Comparison of ENCODE assay signal across 9 mouse cellular contexts in the genomic region with DNA sequence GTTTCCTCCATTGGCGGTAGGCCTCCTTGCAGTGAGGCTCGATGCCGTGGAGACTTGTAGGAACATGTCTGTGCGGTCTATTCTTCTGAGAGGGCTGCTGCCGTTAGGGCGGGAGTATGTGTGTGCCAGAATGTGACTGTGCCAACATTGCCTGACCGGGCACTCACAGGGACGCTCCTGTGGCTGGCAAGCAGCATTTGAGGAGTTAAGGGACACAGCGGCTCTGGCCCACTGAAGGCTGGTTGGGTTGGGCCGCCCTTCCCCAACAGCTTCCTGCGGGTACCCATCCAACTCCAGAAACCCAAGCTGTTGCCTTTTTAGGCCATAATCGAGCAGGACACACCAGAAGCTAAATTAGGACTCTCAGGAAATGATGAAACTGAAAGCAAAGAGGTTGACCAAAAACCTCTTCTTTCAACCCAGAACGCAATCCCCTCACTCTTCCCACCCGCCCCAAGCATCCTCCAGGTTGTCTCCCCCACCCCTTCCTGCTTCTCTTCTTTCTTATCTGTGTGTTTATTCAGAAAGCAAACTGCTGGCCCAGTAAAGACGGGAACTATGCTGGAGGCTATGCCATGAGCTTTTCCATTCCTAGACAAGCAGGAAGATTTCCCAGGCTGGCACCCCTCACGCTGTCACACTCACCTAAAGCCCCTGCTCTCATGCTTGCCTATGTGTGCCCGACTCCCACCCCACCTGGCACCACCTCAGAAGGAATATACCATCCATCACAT. TPM values are rescaled to one million over a fixed set of nuclear protein-coding genes. Genes with fewer than 3 reads are reported as not detected.
DNase-seq lines count a peak whose midpoint lies in the region; ATAC-seq and TF ChIP-seq lines count a peak whose summit lies in the region.
"Had no signal": no experiment of that assay in that cellular context is flagged by ENCODE, and none has a peak within 500 bp of the region (broad histone marks: within the 10 kb centered on the region; RNA-seq: fewer than 3 reads in every experiment).

No protein-coding gene starts in this region.

- peaks cover 9% of the 10 kb centered on the region for H3K4me1 ChIP-seq in ES-Bruce4 (ENCODE audit: control insufficient read depth, insufficient read depth, low read length)
- peaks cover 77% of the 10 kb centered on the region for H3K4me1 ChIP-seq in embryonic fibroblast, embryonic 13.5 days (ENCODE audit: control insufficient read depth, insufficient read depth, low read length)
- peaks cover 44% of the 10 kb centered on the region for H3K4me1 ChIP-seq in hindbrain, postnatal 0 days (ENCODE audit: insufficient read depth, low read length)
- H3K4me1 ChIP-seq in lung, embryonic 16.5 days (replicated peaks; ENCODE audit: control insufficient read depth, insufficient read depth, low read length) = peaks cover 70% of the 10 kb centered on the region

- peak overlapping the region; percentile 51 for H3K4me3 ChIP-seq in gastrocnemius, adult 2 months
- no peak overlapping the region; the same call in none of the 2 replicates for H3K4me3 ChIP-seq in ES-Bruce4 (ENCODE audit: low read depth, low read length)
- H3K4me3 ChIP-seq in embryonic fibroblast, embryonic 13.5 days (ENCODE audit: insufficient read depth, low read length) = no peak overlapping the region
- H3K4me3 ChIP-seq in hindbrain, postnatal 0 days (ENCODE audit: low read length) = no peak overlapping the region
- no peak overlapping the region for H3K4me3 ChIP-seq in lung, embryonic 16.5 days (ENCODE audit: low read length)
- H3K4me3 ChIP-seq: midbrain, embryonic 12.5 days had no signal

- 41% methylated on average over 17 of the region's 17 CpGs for WGBS in hindbrain, postnatal 0 days
- WGBS in lung, embryonic 16.5 days = 36% methylated on average over 17 of the region's 17 CpGs

- no peaks in the 10 kb centered on the region for H3K9me3 ChIP-seq in ES-Bruce4 (replicated peaks; ENCODE audit: control insufficient read depth, insufficient read depth, low read length, poor library complexity, severe bottlenecking)
- H3K9me3 ChIP-seq in hindbrain, postnatal 0 days (ENCODE audit: low read length) = no peaks in the 10 kb centered on the region
- no peaks in the 10 kb centered on the region for H3K9me3 ChIP-seq in lung, embryonic 16.5 days (ENCODE audit: control insufficient read depth, low read length)
- H3K9me3 ChIP-seq: midbrain, embryonic 12.5 days had no signal

- ATAC-seq in hindbrain, postnatal 0 days = peak; percentile 74
- peak; percentile 49 for ATAC-seq in lung, embryonic 16.5 days (ENCODE audit: low read depth)

- intact Hi-C loops in gastrocnemius, adult 2 months (cut with DNase I) = no loop called here

- DNase-seq in gastrocnemius, adult 2 months = peak; percentile 69
- DNase-seq in gastrocnemius, postnatal 10 days = no peak
- peak; percentile 68 for DNase-seq in hindbrain, postnatal 0 days (ENCODE audit: low spot score)
- DNase-seq in ovary, postnatal 14 days (ENCODE audit: low spot score) = no peak
- no peak for DNase-seq in right cerebral cortex, postnatal 4 days

- peak; percentile 68; the same call in 1 of the 2 replicates for TF ChIP-seq EP300 in ES-Bruce4 (IDR thresholded peaks at IDR 0.05; ENCODE audit: insufficient read depth, low read depth, low read length)

- H3K9ac ChIP-seq in ES-Bruce4 (ENCODE audit: low read depth, poor library complexity, severe bottlenecking) = peak overlapping the region; percentile 48
- H3K9ac ChIP-seq in hindbrain, postnatal 0 days (replicated peaks; ENCODE audit: low read length) = no peak overlapping the region
- peak overlapping the region; percentile 48 for H3K9ac ChIP-seq in lung, embryonic 16.5 days (ENCODE audit: low read length)
- H3K9ac ChIP-seq: midbrain, embryonic 12.5 days had no signal

- no peak for TF ChIP-seq POLR2A in ES-Bruce4 (IDR thresholded peaks at IDR 0.05; ENCODE audit: insufficient read depth, low read length)
- TF ChIP-seq POLR2A in embryonic fibroblast, embryonic 13.5 days (IDR thresholded peaks at IDR 0.05; ENCODE audit: low read depth, low read length) = peak; percentile 24; the same call in 1 of the 2 replicates

- 0 out of 2 replicates have a peak overlapping the region, but pooled peaks have one; percentile 2 for H3K4me2 ChIP-seq in hindbrain, postnatal 0 days (ENCODE audit: low read depth, low read length)
- peak overlapping the region; percentile 10; the same call in 1 of the 2 replicates for H3K4me2 ChIP-seq in lung, embryonic 16.5 days (ENCODE audit: low read depth, low read length)
- H3K4me2 ChIP-seq: midbrain, embryonic 12.5 days had no signal

- TF ChIP-seq CTCF in gastrocnemius, adult 2 months (IDR thresholded peaks at IDR 0.05) = no peak
- no peak for TF ChIP-seq CTCF in ES-Bruce4 (IDR thresholded peaks at IDR 0.05; ENCODE audit: low read depth, low read length)
- no peak for TF ChIP-seq CTCF in embryonic fibroblast, embryonic 13.5 days (IDR thresholded peaks at IDR 0.05; ENCODE audit: borderline replicate concordance, insufficient read depth, low read length)
- TF ChIP-seq CTCF in hindbrain, postnatal 0 days (IDR thresholded peaks at IDR 0.05; ENCODE audit: low read depth) = no peak

- no peaks in the 10 kb centered on the region for H3K27me3 ChIP-seq in ES-Bruce4 (ENCODE audit: control insufficient read depth, insufficient read depth, low read length, poor library complexity, severe bottlenecking)
- no peaks in the 10 kb centered on the region for H3K27me3 ChIP-seq in hindbrain, postnatal 0 days (ENCODE audit: insufficient read depth, low read length)
- no peaks in the 10 kb centered on the region for H3K27me3 ChIP-seq in lung, embryonic 16.5 days (ENCODE audit: control insufficient read depth, insufficient read depth, low read depth, low read length)
- H3K27me3 ChIP-seq: midbrain, embryonic 12.5 days had no signal

- H3K36me3 ChIP-seq in ES-Bruce4 (ENCODE audit: control insufficient read depth, insufficient read depth, low read length, poor library complexity, severe bottlenecking) = peaks cover 18% of the 10 kb centered on the region
- peaks cover 5% of the 10 kb centered on the region; the same call in 1 of the 2 replicates for H3K36me3 ChIP-seq in hindbrain, postnatal 0 days (ENCODE audit: insufficient read depth, low read length)
- H3K36me3 ChIP-seq in lung, embryonic 16.5 days (ENCODE audit: control insufficient read depth, insufficient read depth, low read length) = peaks cover 5% of the 10 kb centered on the region

- peak overlapping the region; percentile 91 for H3K27ac ChIP-seq in gastrocnemius, adult 2 months
- peak overlapping the region; percentile 87 for H3K27ac ChIP-seq in ES-Bruce4 (ENCODE audit: insufficient read depth, low read length)
- peak overlapping the region; percentile 86 for H3K27ac ChIP-seq in embryonic fibroblast, embryonic 13.5 days (ENCODE audit: insufficient read depth, low read length)
- H3K27ac ChIP-seq in hindbrain, postnatal 0 days = peak overlapping the region; percentile 46; the same call in 1 of the 2 replicates
- peak overlapping the region; percentile 89 for H3K27ac ChIP-seq in lung, embryonic 16.5 days (ENCODE audit: low read length)
- H3K27ac ChIP-seq: midbrain, embryonic 12.5 days had no signal

RNA-seq across cellular contexts. Expression of a gene that starts 25.9 kb away (rescaled TPM):
- 10 to 100 TPM; 37.4 to 57.4 TPM for total RNA-seq in gastrocnemius, adult 2 months (2021)
- total RNA-seq in gastrocnemius, postnatal 10 days (2021) = 100 to 1,000 TPM; 117 to 155 TPM
- 584 and 601 TPM in 2 replicates for polyA plus RNA-seq in ES-Bruce4 (2011; ENCODE audit: insufficient read depth, insufficient read length, low read depth, missing spikeins)
- polyA plus RNA-seq in embryonic fibroblast, embryonic 13.5 days (2011; ENCODE audit: insufficient read length, low read depth, missing spikeins) = 718 and 1,071 TPM in 2 replicates
- 29.4 and 33.6 TPM in 2 replicates for total RNA-seq in hindbrain, postnatal 0 days (2014; rRNA removed)
- 8.4 and 9.1 TPM in 2 replicates for polyA plus RNA-seq in hindbrain, postnatal 0 days (2015; fragmentation: Nextera tagmentation; extraction: Ambion mirVana)
- 71.7 and 77.6 TPM in 2 replicates for polyA plus RNA-seq in lung, embryonic 16.5 days (2015; fragmentation: Nextera tagmentation; extraction: Ambion mirVana)

RNA-seq across cellular contexts. Expression of a gene that starts 59.2 kb away (rescaled TPM):
- under 1 TPM; 0.08 to 0.31 TPM for total RNA-seq in gastrocnemius, adult 2 months (2021)
- under 1 TPM in 1 of 2 experiments, not detected in 1; 0.61 TPM for total RNA-seq in gastrocnemius, postnatal 10 days (2021)
- 1.4 and 1.9 TPM in 2 replicates for polyA plus RNA-seq in ES-Bruce4 (2011; ENCODE audit: insufficient read depth, insufficient read length, low read depth, missing spikeins)
- 0.58 and 2.6 TPM in 2 replicates for polyA plus RNA-seq in embryonic fibroblast, embryonic 13.5 days (2011; ENCODE audit: insufficient read length, low read depth, missing spikeins)
- 0.50 and 0.84 TPM in 2 replicates for total RNA-seq in hindbrain, postnatal 0 days (2014; rRNA removed)
- polyA plus RNA-seq in hindbrain, postnatal 0 days (2015; fragmentation: Nextera tagmentation; extraction: Ambion mirVana) = 0.35 and 0.50 TPM in 2 replicates
- 0.10 and 0.20 TPM in 2 replicates for polyA plus RNA-seq in lung, embryonic 16.5 days (2015; fragmentation: Nextera tagmentation; extraction: Ambion mirVana)

Comparison
In these comparisons a context has a peak if more than half of its experiments do, and no peak if none do; other contexts are left out.
1. DNase-seq: peak in gastrocnemius, adult 2 months (single experiment) and hindbrain, postnatal 0 days (single experiment); none in gastrocnemius, postnatal 10 days (single experiment), ovary, postnatal 14 days (single experiment) and right cerebral cortex, postnatal 4 days (single experiment).
2. Peak in every context shown above with its lines, with median percentiles within 50 percentile points of each other: H3K27ac ChIP-seq.